In the genomic region with DNA sequence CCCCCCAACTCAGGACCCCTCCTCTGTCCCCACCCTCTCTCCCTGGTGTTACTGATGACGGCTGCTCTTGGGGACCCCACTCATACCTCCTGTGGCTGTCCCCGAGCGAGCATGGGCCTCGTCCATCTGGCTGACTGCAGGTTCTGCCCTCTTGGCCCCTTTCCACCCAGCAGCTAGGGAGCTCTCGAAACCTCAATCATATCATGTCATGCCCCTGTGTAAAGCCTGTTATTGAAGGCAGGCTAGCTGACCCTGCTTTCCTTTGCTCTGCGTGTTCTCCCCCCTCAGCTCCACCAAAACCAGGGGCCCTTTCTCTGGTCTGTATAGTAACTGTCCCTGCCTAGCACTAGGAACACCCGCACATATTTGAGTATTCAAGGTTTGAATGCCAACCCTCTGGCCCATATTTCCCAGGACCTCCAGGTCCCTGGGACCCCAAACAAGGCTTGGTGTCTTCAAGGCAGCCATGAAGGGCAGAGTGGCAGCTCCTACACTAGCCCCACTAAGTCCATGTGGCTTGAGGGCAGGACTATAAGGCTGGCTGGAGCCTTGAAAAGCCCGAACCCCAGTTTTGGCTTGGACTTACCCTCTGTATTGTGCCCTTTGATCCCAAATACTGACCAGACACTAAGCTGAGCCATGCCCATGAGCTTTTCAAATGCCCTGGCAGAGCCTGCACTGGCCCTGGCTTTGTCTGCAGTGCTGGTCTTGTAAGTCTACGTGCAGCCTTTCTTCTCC, we compare ENCODE assay signal across 9 mouse cellular contexts. TPM values are rescaled to one million over a fixed set of nuclear protein-coding genes. Genes with fewer than 3 reads are reported as not detected.
A peak's percentile ranks its signal among the peaks of the same experiment; 100 is the strongest.
DNase-seq lines count a peak whose midpoint lies in the region; ATAC-seq lines count a peak whose summit lies in the region.
"Had no signal": no experiment of that assay in that cellular context is flagged by ENCODE, and none has a peak within 500 bp of the region (broad histone marks: within the 10 kb centered on the region; RNA-seq: fewer than 3 reads in every experiment).

No protein-coding gene starts in this region.

- 35% methylated on average over 9 of the region's 9 CpGs for WGBS in limb, embryonic 10.5 days
- 48% methylated on average over 9 of the region's 9 CpGs for WGBS in stomach, embryonic 16.5 days

- intact Hi-C loops in heart, postnatal 36 days (cut with DNase I), result no loop called here

- no peaks in the 10 kb centered on the region for H3K36me3 ChIP-seq in limb, embryonic 10.5 days
- no peaks in the 10 kb centered on the region for H3K36me3 ChIP-seq in stomach, embryonic 16.5 days (ENCODE audit: control insufficient read depth, insufficient read depth, low read length)
- H3K36me3 ChIP-seq: G1E had no signal

- 0 out of 2 replicates have a peak, but pooled peaks have one; percentile 22 for ATAC-seq in stomach, embryonic 16.5 days (ENCODE audit: insufficient read depth, low FRiP score)

- H3K4me2 ChIP-seq in stomach, embryonic 16.5 days (ENCODE audit: low read depth, low read length), result no peak overlapping the region

- H3K27ac ChIP-seq in limb, embryonic 10.5 days, result peak overlapping the region; percentile 74
- peak overlapping the region; percentile 48 for H3K27ac ChIP-seq in stomach, embryonic 16.5 days (ENCODE audit: low read length)

- DNase-seq in heart, postnatal 4 days, result peak; percentile 40
- DNase-seq in heart, postnatal 36 days, result no peak
- DNase-seq in right cerebral cortex, adult 18-20 months, result peak; percentile 33
- no peak for DNase-seq in right cerebral cortex, adult 2 months (ENCODE audit: low spot score in 2 of 2)
- DNase-seq in limb, embryonic 10.5 days (ENCODE audit: low spot score), result no peak
- no peak for DNase-seq in thymus, postnatal 0 days (ENCODE audit: low spot score)
- DNase-seq in ovary, adult 18-20 months (ENCODE audit: low spot score), result no peak

- H3K4me3 ChIP-seq in limb, embryonic 10.5 days, result peak overlapping the region; percentile 16; the same call in 1 of the 2 replicates
- H3K4me3 ChIP-seq in stomach, embryonic 16.5 days (replicated peaks; ENCODE audit: low read length), result no peak overlapping the region

- H3K9me3 ChIP-seq in limb, embryonic 10.5 days (replicated peaks), result no peaks in the 10 kb centered on the region
- H3K9me3 ChIP-seq in stomach, embryonic 16.5 days (replicated peaks; ENCODE audit: control insufficient read depth, low read length), result no peaks in the 10 kb centered on the region
- H3K9me3 ChIP-seq: G1E had no signal

- H3K9ac ChIP-seq in stomach, embryonic 16.5 days (ENCODE audit: low read length), result peak overlapping the region; percentile 39; the same call in 1 of the 2 replicates

- H3K27me3 ChIP-seq in limb, embryonic 10.5 days (ENCODE audit: low read depth, poor library complexity, severe bottlenecking), result peaks cover 20% of the 10 kb centered on the region
- no peaks in the 10 kb centered on the region for H3K27me3 ChIP-seq in stomach, embryonic 16.5 days (ENCODE audit: control insufficient read depth, insufficient read depth, low read length)

- H3K4me1 ChIP-seq in limb, embryonic 10.5 days, result peaks cover 33% of the 10 kb centered on the region
- peaks cover 25% of the 10 kb centered on the region for H3K4me1 ChIP-seq in stomach, embryonic 16.5 days (ENCODE audit: control insufficient read depth, insufficient read depth, low read length)

RNA-seq across cellular contexts. Expression of a gene that starts 15.7 kb away (rescaled TPM):
- total RNA-seq in heart, postnatal 4 days (2021), result 10 to 100 TPM in 1 of 2 experiments, 1 to 10 TPM in 1; 8.6 to 10.5 TPM
- 1 to 10 TPM; 6.2 to 9.6 TPM for total RNA-seq in heart, postnatal 36 days (2021)
- 4.9 and 10.5 TPM in 2 replicates for polyA plus RNA-seq in limb, embryonic 10.5 days (2016; fragmentation: Nextera tagmentation; extraction: Ambion mirVana)
- polyA plus RNA-seq in stomach, embryonic 16.5 days (2015; fragmentation: Nextera tagmentation; extraction: Ambion mirVana), result 31.0 and 40.1 TPM in 2 replicates
- polyA plus RNA-seq in thymus, postnatal 0 days (2015; fragmentation: Nextera tagmentation; extraction: Ambion mirVana), result 0.67 and 0.73 TPM in 2 replicates

RNA-seq across cellular contexts. Expression of a gene that starts 47.6 kb away (rescaled TPM):
- 10 to 100 TPM; 16.0 to 19.2 TPM for total RNA-seq in heart, postnatal 4 days (2021)
- 10 to 100 TPM; 20.8 to 21.0 TPM for total RNA-seq in heart, postnatal 36 days (2021)
- 40.5 and 47.2 TPM in 2 replicates for polyA plus RNA-seq in limb, embryonic 10.5 days (2016; fragmentation: Nextera tagmentation; extraction: Ambion mirVana)
- polyA plus RNA-seq in stomach, embryonic 16.5 days (2015; fragmentation: Nextera tagmentation; extraction: Ambion mirVana), result 34.0 and 40.6 TPM in 2 replicates
- 28.4 and 30.8 TPM in 2 replicates for polyA plus RNA-seq in thymus, postnatal 0 days (2015; fragmentation: Nextera tagmentation; extraction: Ambion mirVana)

RNA-seq across cellular contexts. Expression of a gene that starts 47.9 kb away (rescaled TPM):
- 10 to 100 TPM; 53.3 to 56.9 TPM for total RNA-seq in heart, postnatal 4 days (2021)
- 1 to 10 TPM; 2.0 to 2.2 TPM for total RNA-seq in heart, postnatal 36 days (2021)
- 323 and 325 TPM in 2 replicates for polyA plus RNA-seq in limb, embryonic 10.5 days (2016; fragmentation: Nextera tagmentation; extraction: Ambion mirVana)
- polyA plus RNA-seq in stomach, embryonic 16.5 days (2015; fragmentation: Nextera tagmentation; extraction: Ambion mirVana), result 137 and 145 TPM in 2 replicates
- 195 and 217 TPM in 2 replicates for polyA plus RNA-seq in thymus, postnatal 0 days (2015; fragmentation: Nextera tagmentation; extraction: Ambion mirVana)

RNA-seq across cellular contexts. Expression of a gene that starts 53.4 kb away (rescaled TPM):
- total RNA-seq in heart, postnatal 4 days (2021), result 10 to 100 TPM; 33.4 to 41.5 TPM
- total RNA-seq in heart, postnatal 36 days (2021), result 10 to 100 TPM; 13.1 to 13.7 TPM
- 340 and 345 TPM in 2 replicates for polyA plus RNA-seq in limb, embryonic 10.5 days (2016; fragmentation: Nextera tagmentation; extraction: Ambion mirVana)
- polyA plus RNA-seq in stomach, embryonic 16.5 days (2015; fragmentation: Nextera tagmentation; extraction: Ambion mirVana), result 174 and 190 TPM in 2 replicates
- 353 and 376 TPM in 2 replicates for polyA plus RNA-seq in thymus, postnatal 0 days (2015; fragmentation: Nextera tagmentation; extraction: Ambion mirVana)

Comparison
In these comparisons a context has a peak if more than half of its experiments do, and no peak if none do; other contexts are left out.
1. DNase-seq: peak in heart, postnatal 4 days (single experiment) and right cerebral cortex, adult 18-20 months (single experiment); none in heart, postnatal 36 days (0 of 2), right cerebral cortex, adult 2 months (0 of 2), limb, embryonic 10.5 days (single experiment), thymus, postnatal 0 days (single experiment) and ovary, adult 18-20 months (single experiment).